Mouse (Mus musculus): ENCODE data around the gene Trp53bp2.

The Trp53bp2 gene

GRCm38 (mm10) chr1:182408243-182408642 is 729 bp upstream of the Trp53bp2 start:
- DNase-seq (ENCODE audit: low spot score in 2 of 2): no peak

- DNase-seq (ENCODE audit: low spot score in 2 of 2): no peak
These were observed 615 bp downstream of the Trp53bp2 start for GRCm38 (mm10) chr1:182409401-182410173.

GRCm38 (mm10) chr1:182412586-182413270 is 3.8 kb downstream of the Trp53bp2 start:
- DNase-seq (ENCODE audit: low spot score in 2 of 2): no peak

GRCm38 (mm10) chr1:182419481-182419880 is 10.5 kb downstream of the Trp53bp2 start:
- no peak for DNase-seq (ENCODE audit: low spot score in 2 of 2)

GRCm38 (mm10) chr1:182424274-182424673 is 15.3 kb downstream of the Trp53bp2 start:
- no peak for DNase-seq (ENCODE audit: low spot score in 2 of 2)

- DNase-seq (ENCODE audit: low spot score in 2 of 2): no peak
These were observed 16.2 kb downstream of the Trp53bp2 start for GRCm38 (mm10) chr1:182425176-182425575.

GRCm38 (mm10) chr1:182426444-182426843 is 17.5 kb downstream of the Trp53bp2 start:
- no peak for DNase-seq (ENCODE audit: low spot score in 2 of 2)

GRCm38 (mm10) chr1:182427426-182427825 is 18.5 kb downstream of the Trp53bp2 start:
- no peak for DNase-seq (ENCODE audit: low spot score in 2 of 2)

GRCm38 (mm10) chr1:182429826-182430225 is 20.9 kb downstream of the Trp53bp2 start:
- no peak for DNase-seq (ENCODE audit: low spot score in 2 of 2)

- DNase-seq (ENCODE audit: low spot score in 2 of 2): no peak
These were observed 21.7 kb downstream of the Trp53bp2 start for GRCm38 (mm10) chr1:182430676-182431075.

- no peak for DNase-seq (ENCODE audit: low spot score in 2 of 2)
These were observed 23.1 kb downstream of the Trp53bp2 start for GRCm38 (mm10) chr1:182432059-182432458.

GRCm38 (mm10) chr1:182436746-182437145 is 27.8 kb downstream of the Trp53bp2 start:
- no peak for DNase-seq (ENCODE audit: low spot score in 2 of 2)

GRCm38 (mm10) chr1:182439546-182440222 is 30.7 kb downstream of the Trp53bp2 start:
- DNase-seq (ENCODE audit: low spot score in 2 of 2): peak in 1 of 2 experiments; percentile 35

- peak in 1 of 2 experiments; percentile 27 for DNase-seq (ENCODE audit: low spot score in 2 of 2)
These were observed 33.0 kb downstream of the Trp53bp2 start for GRCm38 (mm10) chr1:182441791-182442473.

GRCm38 (mm10) chr1:182444116-182444515 is 35.1 kb downstream of the Trp53bp2 start:
- DNase-seq (ENCODE audit: low spot score in 2 of 2): no peak

GRCm38 (mm10) chr1:182448276-182449035 is 39.5 kb downstream of the Trp53bp2 start:
- no peak for DNase-seq (ENCODE audit: low spot score in 2 of 2)

- no peak for DNase-seq (ENCODE audit: low spot score in 2 of 2)
These were observed 43.5 kb downstream of the Trp53bp2 start for GRCm38 (mm10) chr1:182452473-182452872.

- no peak for DNase-seq (ENCODE audit: low spot score in 2 of 2)
These were observed 46.1 kb downstream of the Trp53bp2 start for GRCm38 (mm10) chr1:182455080-182455479.

- no peak for DNase-seq (ENCODE audit: low spot score in 2 of 2)
These were observed 49.6 kb downstream of the Trp53bp2 start for GRCm38 (mm10) chr1:182458556-182458955.

- DNase-seq (ENCODE audit: low spot score in 2 of 2): no peak
These were observed 50.5 kb downstream of the Trp53bp2 start for GRCm38 (mm10) chr1:182459436-182459835.
